Mouse (Mus musculus) gastrocnemius, postnatal 25 days (tissue): ENCODE results near the gene Ccr8. TPM values are rescaled to one million over a fixed set of nuclear protein-coding genes. Genes with fewer than 3 reads are reported as not detected.

Experiments used
- DNase-seq: peaks from one replicate; pipeline ENCODE4 v3.0.0; 2022
- total RNA-seq, 2 experiments: library from RNA; stranded (reverse); gene quantifications; 1 replicate in 1 of 2; 2 replicates in 1 of 2; pipeline ENCODE4 v1.2.3; 2021

Gene Ccr8
- total RNA-seq, 2 experiments from 2014 or later, result not detected

DNA sequence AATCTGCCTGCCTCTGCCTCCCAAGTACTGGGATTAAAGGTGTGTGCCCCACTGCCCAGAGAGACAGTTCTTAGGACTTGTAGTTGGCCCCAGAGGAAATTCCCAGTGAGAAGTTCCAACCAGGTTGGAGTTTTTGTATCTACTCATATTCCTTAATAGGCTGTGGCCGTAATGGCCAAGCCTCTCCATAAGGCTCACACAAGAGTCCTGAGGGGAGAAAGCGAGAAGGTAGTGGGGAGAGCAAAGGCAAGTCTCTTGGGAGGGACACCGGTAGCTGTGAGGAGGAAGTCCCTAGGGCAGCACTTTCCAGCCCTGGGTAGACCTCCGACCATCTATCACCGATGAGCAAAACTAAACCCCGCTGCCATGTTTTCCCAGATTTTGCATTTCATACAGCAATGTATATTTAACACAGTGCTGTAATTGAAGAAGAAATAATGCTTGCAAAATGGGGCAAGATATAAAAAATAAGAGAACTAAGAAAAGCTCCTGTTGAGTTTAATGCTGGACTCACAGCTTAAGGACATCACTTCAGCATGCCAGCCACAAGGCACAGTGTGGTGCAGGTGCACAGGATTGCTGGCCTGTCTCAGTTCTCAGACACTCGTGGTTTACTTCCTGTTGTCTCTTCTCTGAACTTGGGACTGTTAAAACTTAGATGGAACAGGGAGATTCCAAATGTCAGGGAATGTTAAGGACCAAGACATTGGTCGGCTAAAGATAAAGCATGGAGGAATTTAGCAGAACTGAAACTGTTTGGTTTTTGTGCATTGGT lies 41.3 kb downstream of the Ccr8 start:
- DNase-seq, result no peak

- no peak for DNase-seq
These were observed 42.0 kb downstream of the Ccr8 start for GRCm38 (mm10) chr9:120133755-120134475.

DNA sequence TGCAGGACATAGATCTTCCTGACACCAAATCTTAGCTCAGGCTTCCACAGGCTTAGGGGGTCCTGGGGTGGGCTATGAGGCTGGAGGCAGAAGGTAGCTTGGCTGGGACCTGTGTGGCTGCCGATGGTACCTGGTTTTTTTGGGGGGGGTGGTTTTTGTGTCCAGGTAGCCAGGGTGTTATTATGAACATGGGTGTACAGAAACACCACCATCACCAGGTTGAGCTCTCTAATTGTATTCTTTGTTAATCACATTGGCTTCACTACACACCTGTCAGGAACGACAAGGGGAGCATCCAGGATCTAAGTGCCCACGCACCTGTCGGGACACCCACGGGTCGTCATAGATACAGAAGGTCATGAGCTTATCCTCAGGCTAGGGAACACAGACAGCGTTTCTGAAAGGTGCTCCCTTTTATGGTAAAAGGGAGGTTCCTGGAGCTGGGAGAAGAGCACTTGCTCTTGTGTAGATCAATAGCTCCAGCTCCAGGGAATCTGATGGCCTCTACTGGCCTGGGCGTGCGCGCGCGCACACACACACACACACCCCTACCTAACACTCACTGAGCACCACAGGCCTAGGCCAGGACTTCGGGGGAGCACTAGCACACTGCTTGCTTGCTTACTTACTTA lies 42.7 kb downstream of the Ccr8 start:
- DNase-seq, result no peak

GRCm38 (mm10) chr9:120135454-120135853 lies 43.5 kb downstream of the Ccr8 start:
- DNase-seq, result no peak

DNA sequence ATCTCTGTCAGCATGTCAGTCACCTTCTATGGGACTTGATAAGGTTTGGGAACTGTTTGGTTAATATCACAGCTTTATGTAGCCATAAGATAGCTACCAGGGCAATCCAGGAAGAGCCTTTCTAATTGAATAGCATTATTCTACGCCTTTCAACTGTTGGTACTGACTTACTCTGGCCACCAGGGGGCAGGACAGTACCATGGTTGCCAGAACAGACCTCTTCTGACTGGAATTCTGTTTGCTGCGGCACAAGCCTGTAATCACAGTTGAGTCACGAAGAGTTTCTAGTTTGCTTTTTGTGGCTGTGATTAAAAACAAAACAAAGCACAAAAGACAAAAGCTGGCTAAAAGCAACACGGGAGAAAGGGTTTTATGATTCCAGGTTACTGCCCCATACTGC lies 48.7 kb downstream of the Ccr8 start:
- DNase-seq, result no peak

DNA sequence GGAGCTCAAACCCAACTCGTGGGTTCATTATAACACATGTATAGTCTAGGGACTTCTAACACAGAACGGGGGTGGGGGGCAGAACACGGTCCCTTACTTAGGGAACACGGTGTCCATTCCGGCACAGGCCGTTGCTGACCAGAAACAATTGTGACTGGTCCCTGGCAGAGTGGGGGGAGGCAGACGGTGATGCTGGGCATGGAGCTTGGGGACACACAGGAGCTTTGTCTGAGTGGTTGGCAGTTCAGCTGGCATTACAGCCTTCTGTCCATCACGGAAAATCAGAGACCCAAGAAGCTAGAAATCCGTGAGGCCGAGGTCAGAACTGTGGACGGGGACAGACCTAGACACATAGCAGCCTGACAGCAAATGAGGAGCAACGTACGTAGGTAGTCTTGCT lies 52.6 kb downstream of the Ccr8 start:
- no peak for DNase-seq

Other genes starting within 250 kb of the Ccr8 start
- 10 to 100 TPM; 12.0 to 12.3 TPM for gene Wdr48, start 197.2 kb upstream of the Ccr8 start, total RNA-seq
- 10 to 100 TPM; 17.2 to 19.3 TPM for gene Gorasp1, start 154.5 kb upstream of the Ccr8 start, total RNA-seq
- not detected for gene Ttc21a, start 154.5 kb upstream of the Ccr8 start, total RNA-seq
- gene Csrnp1, start 107.5 kb upstream of the Ccr8 start, total RNA-seq, result 1 to 10 TPM; 2.4 to 3.6 TPM
- gene Xirp1, start 68.5 kb upstream of the Ccr8 start, total RNA-seq, result 100 to 1,000 TPM; 105 to 112 TPM
- under 1 TPM; 0.24 to 0.61 TPM for gene Cx3cr1, start 22.2 kb upstream of the Ccr8 start, total RNA-seq
- 10 to 100 TPM; 10.1 to 10.4 TPM for gene Slc25a38, start 18.3 kb downstream of the Ccr8 start, total RNA-seq
- gene Rpsa, start 35.6 kb downstream of the Ccr8 start, total RNA-seq, result 100 to 1,000 TPM; 388 to 402 TPM
- gene Mobp, start 57.6 kb downstream of the Ccr8 start, total RNA-seq, result not detected
- 1 to 10 TPM in 1 of 2 experiments, under 1 TPM in 1; 0.97 to 4.5 TPM for gene Myrip, start 209.4 kb downstream of the Ccr8 start, total RNA-seq